Mouse (Mus musculus) liver, embryonic 14.5 days (tissue): ENCODE measurements around the gene Pigx.

Experiments
- CTCF ChIP-seq: IDR thresholded peaks from 2 replicates; pipeline ENCODE4 v1.5.1; 2016; ENCODE audit warnings: antibody characterized with exemption, low read depth, control low read depth
- EP300 ChIP-seq: IDR thresholded peaks from 2 replicates; pipeline ENCODE4 v1.6.1; 2016; ENCODE audit warnings: antibody characterized with exemption, low read depth

GRCm38 (mm10) chr16:32098897-32099637, 473 bp downstream of the Pigx start:
- TF ChIP-seq CTCF, result no peak
- TF ChIP-seq EP300, result no peak
